Mouse (Mus musculus) right cerebral cortex, postnatal 36 days (tissue): ENCODE data around the gene Sbk3.
A peak's percentile ranks its signal among the peaks of the same experiment; 100 is the strongest.

Experiments used
- DNase-seq, 2 experiments: peaks; one replicate each; pipeline ENCODE4 v3.0.0; 2022; ENCODE audit warnings: low spot score in 2 of 2, mixed read lengths in 1 of 2

The Sbk3 gene

DNA sequence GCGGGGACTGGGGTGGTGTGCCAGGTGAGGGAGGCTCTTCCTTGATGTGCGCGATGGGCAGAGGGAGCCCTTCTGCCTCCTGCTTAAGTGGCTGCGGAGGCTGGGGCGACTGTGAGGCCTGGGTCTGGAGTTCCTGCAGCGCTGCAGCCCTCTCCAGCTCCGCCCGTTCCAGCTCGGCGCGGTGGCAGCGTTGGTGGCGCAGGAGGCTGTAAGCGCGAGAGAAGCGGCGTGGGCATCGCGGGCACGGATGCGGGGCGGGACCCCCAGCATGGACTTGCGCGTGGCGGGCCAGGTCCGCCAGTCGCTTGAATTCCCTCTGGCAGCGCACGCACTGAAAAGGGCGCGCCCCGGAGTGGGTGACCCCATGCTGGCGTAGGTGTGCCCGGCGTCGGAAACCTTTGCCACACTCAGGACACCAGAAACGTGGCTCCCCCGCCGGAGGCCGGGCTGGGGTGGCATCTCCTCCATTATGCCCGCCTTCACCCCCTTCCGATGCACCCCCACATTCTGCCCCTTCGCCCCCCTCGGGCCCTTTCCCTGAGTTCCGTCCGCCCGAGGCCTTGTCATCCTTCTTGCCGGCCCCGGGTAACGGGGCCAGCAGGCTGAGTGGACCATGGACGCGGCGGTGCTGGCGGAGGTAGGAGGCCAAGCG is 22.5 kb upstream of the Sbk3 start:
- no peak for DNase-seq

DNA sequence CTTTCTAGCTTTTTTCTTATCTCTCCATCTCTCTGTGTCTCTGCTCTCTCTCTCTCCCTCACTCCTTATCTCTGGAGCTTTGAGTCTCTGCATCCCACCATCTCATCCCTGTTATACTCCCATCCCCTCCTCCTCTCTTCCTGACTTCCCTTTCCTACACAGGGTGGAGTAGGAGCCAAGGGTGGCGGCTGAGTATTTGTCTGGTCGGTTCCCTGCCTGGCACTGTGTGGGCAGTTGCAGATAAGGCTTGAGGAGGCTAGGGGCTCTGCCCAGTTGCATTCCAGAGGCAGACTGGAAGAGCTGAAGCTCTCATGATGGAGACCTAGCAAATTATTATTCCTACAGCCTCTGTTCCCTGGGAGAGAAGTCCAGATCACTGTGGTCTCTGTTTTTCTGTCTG is 17.3 kb upstream of the Sbk3 start:
- DNase-seq = no peak

DNA sequence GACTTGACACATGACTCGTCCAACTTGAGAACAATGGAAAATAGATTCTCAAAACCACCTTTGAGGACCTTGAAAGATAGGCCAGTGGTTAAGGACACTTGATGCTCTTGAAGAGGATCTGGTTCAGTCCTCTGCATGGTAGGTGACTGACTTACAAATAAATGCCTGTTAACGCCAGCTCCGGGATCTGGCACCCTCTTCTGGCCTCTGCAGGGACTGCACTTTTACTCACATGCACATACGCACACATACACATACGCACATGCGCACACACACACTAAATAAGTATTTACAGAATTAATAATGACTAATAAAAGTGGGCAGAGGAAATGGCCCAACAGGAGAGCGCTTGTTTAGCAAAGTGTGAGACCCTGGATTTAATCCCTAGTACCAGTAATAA is 5.9 kb upstream of the Sbk3 start:
- no peak for DNase-seq

DNA sequence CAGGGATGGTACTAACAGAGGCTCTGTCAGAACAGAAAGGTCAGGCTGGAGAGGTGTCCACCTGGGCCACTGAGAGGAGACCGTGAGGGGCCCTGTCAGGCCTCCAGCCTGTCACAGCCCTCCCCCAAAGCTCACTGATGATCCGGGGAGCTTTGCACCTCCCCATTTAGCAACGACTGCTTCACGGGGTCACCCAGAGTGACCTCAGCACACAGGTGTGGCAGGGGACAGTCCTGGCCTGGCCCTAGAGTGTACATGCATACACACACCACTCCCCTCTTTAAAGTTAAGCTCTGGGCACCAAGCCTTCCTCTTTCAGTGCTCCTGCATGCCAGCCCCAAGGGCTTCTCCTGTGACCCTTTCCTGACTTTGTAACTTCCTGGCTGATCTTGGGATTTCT is 4.5 kb upstream of the Sbk3 start:
- no peak for DNase-seq

DNA sequence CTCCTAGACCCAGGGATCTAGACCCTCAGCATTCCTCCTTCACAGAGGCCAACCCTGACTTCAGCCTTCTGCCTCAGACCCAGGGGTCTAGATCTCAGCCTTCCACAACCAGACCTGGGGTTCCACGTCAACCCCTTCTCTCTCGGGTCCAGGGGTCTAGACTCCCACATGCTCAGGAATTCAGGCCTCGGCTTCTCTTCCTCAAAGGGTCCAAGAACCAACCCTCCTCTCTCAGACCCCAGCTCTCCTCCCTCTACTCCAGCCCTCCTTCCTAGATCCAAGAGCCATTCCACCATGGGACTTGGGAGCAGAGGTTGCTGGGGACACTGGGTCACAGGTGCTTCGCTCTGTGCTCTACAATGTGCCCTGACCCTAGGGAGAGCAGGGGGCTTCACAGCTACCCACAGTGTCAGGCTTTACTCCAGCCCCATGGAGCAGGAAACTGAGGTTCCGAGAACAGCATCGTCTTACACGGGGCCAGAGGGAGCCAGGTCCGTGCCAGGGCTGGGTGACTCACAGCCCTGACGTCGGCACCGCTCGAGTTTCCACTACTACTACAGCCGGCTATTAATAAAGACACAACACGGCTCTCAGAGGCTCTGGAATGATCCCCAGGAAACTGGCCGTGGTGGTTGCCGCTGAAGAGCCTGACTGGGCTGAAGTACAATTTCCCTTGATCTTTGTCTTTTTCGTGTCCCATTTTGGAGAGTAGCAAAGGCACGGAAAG is 1.5 kb upstream of the Sbk3 start:
- DNase-seq = no peak

DNA sequence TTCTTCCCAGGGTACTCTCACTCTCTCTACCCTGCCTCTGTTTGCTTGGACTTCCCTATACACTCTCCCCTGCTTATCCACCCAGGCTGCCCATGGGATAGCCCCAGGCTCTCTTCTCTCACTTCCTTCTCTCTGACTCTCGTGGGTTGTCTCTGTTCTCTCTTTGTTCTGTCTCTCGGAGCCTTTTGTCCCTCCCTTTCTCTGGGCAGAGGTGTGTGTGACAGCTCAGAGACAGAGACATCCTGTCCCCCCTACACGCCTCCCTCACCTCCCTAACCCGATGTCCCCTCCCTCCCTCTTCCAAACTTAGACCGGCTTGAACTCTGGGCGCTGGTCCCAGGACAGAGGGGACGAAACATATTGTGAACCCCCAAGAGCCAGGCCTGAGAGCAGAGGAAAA is 742 bp upstream of the Sbk3 start:
- DNase-seq = no peak

DNA sequence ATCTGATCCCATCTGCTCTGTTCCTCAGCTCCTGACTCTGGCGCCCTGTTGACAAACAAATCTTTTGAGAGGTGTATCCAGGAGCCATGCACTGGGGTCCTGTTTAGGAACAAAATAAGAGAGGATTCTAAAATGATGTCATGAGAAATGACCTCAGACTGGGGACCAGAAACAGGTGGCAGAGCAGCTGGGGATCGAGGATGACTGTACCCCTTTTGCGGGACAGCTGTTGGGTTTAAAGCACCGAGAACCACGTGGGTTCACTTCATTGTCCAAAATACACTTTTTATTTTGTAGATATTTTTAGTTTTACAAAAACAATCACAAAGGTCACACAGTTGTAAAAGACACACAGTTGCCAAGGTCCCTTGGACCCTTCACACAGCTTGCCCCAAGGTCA is 6.0 kb downstream of the Sbk3 start:
- DNase-seq = no peak

DNA sequence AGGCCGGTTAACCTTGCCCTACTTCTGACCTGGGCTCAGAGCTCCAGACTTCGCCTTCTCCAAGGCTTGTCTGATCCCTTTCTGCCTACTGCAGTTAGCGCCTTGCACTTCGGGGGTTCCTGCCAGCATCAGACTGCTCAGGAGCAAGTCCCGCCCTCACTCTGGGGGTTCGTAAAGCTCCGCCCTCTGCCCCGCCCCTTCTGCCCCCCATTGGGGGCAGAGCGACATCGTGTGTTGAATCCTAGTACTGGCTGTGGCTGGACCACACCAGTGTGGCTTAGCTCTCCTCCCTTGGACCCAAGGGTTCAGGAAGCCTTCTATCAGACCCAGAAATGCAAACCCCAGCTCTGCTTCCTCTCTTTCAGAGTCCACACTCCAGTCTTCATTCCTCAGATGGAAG is 6.7 kb downstream of the Sbk3 start, which contains the start of gene Sbk2:
Gene Sbk2 (minus strand): TSS at position 135 of the 400 bp plus-strand sequence.
- peak; percentile 32 to 33 for DNase-seq

DNA sequence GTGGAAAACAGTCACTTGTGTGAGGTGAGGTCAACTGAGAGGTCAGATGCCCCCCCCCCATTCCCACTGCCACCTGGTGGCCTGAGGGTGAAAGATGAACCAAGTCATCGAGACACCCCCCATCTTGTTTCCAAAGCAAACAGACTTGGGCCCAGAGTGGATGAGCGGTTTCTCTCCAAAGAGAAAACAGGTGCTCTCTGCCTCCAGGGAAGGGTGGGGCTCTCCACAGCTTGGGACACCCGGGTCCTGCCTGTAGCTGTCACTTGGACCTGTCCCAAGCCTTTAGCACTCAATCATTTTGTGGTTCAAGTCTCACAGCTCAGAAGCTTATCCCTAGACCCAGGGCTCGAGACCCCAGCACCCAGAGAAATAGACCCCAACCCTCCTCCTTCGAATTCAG is 7.4 kb downstream of the Sbk3 start:
- no peak for DNase-seq

DNA sequence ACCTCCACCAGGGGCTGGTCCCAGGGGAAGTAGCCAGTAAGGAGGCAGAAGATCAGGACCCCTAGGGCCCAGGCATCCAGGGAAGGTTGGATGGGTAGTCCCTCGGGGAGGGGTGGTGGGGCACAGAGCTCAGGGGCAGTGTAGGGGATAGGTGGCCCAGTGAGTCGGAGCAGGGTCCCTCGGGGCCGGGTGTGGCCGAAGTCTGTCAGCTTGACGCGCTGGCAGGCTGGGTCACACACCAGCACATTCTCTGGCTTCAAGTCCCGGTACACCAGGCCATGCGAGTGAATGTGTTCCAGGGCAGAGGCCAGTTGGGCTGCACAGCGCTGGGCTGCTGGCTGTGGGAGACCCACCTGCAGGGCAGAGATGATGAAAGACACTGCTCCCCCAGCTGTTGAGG is 13.6 kb downstream of the Sbk3 start:
- no peak for DNase-seq

DNA sequence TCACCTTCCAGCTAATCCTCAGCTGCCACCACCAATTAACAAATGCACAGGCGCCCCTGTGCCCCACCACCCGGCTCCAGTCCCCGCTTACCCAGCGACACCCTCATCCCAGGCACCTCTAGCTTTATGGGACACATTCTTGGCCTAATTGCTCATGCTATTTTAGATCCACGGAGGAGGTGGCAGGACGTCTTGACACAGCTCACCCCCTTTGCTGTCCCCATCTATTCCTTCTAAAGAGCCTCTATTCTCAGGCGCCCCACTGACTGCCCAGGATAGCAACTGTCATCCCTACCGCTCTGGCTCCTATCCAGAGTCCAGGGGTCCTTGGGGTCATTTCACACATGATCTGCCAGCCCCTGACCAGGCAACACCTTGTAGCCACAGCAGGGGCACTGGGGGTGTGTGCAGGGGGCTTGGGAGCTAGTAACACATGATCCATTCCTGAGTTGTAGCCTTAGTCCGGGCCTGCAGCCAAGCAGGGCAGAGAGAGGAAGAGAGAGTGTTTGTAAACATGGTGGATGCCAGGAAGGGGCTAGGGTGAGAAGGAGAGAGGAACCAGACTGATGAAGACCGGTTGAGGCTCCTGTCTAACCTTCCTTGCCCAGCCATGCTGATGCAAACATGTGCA is 17.0 kb downstream of the Sbk3 start:
- DNase-seq = no peak

DNA sequence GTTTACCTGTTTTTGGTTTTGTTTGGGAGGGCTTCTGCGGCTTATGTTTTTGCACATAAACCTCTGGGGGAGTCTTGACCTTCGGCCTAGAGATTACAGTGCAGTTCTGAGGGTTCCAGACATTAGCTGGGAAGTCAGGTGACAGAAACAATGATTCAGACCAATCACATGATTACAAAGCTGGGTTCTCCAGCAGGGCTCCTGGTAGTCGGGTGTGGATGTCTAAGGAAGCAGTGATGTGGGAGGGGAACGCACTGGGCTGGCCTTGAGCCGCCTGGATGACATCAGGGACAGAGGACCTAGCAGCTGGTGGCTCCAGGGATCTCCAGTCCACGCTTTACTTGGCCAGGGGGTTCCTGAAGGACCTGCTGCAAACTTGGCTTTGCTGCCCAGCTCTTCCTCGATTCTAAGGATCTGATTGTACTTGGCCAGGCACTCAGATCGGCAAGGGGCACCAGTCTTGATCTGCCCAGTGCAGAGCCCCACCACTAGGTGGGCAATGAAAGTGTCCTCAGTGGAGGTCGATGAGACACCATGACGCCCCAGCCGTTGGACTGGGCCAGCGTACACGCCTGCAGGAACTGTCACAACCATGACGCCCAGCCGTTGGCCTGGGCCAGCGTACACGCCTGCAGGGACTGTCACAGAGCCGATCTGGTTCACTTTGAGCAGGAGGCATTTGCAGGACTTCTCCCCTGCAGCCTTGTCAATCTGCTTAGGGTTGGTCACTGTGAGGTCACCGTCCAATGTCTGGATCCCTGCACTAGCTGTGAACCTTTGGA is 20.2 kb downstream of the Sbk3 start:
- DNase-seq = no peak

DNA sequence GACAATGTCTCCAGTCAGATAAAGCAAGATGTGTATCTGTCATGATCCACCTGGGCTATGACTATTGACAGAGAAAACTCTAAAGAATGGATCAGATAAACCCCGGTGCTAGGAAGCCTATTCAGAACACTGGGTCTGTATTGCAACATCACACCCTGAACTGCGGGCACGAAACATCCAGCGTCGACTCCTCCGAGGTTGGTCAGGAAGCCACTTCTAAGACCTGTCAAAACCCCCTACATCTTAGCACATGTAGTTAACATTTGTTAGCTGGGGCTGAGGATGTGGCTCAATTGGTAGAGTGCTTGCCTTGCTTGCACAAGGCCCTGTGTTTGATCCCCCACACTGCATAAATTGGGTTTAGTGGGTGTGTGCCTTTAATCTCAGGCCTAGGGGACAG is 22.6 kb downstream of the Sbk3 start:
- no peak for DNase-seq

DNA sequence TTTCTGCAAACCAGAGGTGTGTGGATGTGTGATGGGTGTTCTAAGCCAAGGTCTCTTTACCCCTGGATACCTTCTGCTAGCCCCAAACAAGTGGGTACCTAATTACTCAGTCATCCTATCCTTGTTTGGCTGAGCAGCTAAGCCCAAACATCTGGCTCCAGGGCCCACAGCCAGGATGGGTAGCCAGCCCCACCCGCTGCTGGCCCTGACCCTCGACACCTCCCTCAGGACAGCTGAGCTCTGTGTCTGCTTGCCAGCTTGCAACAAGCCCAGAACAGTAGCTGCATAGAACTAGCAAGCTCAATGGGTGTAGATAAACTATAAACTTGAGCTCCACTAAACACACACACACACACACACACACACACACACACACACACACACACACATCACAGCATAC is 23.1 kb downstream of the Sbk3 start:
- DNase-seq = no peak

DNA sequence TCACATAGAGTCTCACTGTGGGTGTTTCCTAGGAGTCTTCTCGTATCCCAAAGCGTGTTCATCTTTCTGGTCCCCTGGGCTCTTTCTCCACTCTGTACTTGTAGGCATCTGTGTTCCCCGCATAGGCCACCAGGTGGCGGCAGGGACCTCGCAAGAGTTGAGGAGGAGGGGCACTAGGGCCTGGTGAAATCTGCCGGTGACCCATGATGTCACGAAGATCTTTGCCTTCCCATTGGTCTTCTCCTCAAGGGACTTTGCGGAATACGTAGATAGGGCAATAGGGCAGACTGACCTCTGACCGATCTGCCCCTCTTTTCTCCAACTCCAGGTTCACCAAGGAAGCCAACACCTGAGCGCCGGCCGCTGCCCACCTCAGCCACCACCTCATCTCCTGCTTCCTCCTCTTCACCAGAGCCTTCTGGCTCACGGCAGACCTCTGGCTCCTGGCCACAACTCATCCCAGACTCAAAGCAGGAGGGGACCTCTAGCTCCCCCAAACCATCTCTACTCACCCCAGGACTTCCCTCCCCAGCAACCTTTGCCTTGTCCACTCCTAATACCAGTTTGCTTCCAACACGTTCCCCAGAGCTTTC is 27.6 kb downstream of the Sbk3 start:
- DNase-seq = peak; percentile 87 to 91

DNA sequence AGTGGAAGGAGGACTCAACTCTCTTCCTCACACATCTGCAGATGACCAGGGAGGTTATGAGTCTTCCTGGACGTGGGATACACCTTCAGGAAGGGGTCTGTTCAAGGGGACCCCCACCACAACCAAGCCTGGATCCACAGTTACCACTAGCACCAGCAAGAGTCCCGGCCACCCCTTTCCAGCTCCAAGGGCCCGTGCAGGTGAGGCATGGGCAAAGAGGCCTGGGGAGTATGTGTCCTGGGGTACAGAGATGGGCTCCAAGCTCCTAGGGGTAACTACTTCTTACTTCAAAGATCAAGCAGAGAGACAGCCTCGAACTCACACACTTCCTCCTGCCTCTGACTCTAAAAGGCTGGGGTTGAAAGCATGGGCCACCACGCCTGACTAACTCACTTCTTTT is 28.3 kb downstream of the Sbk3 start:
- no peak for DNase-seq

DNA sequence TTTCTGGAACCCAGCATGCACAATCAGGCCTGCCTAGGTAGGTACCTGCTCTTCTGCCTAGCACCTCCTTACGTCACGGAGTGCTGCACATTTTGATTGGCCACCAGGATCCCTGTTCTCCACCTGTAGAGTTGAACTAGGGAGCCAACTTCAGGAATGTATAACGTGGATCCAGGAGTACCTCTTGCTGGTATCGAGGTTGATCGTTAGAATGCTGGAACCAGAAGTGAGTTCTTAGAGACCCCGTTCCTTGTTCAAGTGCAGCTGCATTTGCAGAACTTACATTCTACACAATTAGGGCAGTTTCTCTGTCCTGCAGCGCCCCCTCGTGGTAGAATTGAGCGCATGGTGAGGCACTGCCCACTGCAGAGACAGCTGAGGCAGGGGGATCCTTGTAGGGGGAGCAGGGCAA is 30.9 kb downstream of the Sbk3 start:
- peak; percentile 61 to 69 for DNase-seq

DNA sequence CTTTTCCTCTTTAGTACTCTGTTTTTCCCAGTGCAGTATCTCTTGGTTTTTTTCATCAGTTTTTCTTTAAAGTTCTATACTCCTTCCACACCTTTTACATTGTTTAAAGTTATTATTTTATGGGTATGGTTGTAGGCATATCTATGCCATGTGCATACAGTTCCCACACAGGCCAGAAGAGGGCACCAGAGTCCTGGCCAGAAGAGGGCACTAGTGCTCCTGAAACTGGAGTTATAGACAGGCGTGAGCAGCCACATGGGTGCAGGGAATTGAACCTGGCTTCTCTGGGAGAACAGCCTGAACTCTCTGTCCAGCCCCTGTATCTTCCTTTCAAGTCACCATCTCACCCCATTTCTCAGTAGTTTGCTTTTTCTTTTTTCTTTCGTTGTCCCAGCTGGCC is 32.5 kb downstream of the Sbk3 start:
- DNase-seq = no peak

DNA sequence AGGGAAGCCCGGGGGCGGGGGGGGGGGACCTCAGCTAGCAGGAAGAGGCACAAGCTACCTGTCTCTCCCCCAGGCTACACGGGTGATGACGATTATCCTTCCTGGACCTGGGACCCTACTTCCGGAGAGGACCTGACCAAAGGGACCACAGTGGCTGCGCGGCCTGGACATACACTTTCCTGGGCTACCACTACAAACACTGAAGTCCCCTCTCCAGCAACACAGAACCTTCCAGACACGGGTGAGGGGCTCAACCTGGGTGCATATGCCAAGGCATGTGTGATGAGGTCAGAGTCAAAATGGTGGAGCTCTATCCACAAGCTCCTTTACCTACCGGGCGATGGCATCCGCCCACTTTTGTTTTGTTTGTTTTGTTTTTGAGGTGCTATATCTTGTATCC is 33.6 kb downstream of the Sbk3 start:
- no peak for DNase-seq

DNA sequence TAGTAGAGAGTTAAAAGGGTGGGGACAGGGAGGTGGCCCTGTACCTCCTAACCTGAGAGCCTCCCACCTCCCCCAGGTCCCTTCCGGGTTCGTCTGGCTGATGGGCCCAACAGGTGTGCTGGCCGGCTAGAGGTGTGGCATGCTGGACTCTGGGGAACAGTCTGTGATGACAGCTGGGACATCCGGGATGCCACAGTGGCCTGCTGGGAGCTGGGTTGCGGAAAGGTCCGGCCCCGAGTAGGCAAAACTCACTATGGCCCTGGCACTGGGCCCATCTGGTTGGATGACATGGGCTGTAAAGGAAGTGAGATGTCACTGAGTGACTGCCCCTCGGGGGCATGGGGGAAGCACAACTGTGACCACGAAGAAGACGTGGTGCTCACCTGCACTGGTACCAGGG is 34.1 kb downstream of the Sbk3 start:
- no peak for DNase-seq

DNA sequence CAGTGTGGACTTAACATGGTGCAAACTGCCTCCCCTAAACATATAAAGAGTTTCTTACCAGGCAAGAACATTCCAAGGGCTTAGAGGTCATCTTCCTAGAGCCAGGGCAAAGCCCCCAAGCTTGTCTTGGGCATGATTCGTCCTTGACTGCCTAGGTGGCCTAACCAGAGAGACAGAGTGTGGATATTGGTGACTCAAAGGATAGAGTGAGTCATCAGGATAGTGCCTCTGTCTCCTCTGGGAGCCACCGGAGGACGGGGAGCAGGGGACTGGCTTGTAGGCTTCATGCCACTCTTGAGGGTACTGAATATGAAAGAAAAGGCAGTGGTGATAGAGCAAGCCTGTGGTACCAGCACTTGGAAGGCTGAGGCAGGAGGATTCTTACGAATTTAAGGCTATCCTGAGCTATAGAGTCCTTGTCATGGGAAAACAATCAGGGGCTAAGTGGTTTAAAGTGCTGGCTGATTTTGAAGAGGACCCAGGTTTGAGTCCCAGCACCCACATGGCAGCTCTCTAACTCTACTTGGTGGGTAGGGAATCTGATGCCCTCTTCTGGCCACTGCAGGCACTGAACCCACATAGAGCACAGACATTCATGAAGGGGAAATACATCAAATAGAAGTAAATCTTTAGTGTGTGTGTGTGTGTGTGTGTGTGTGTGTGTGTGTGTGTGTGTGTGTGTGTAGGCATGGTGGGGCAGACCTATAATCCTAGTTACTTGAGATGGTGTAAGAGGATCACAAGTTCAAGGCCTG is 36.6 kb downstream of the Sbk3 start:
- no peak for DNase-seq
